Mouse (Mus musculus) megakaryocyte, embryonic 14.5 days (primary cell): ENCODE results near the gene Ugt2a1.

Source experiments
- FLI1 ChIP-seq: IDR thresholded peaks from 2 replicates; pipeline ENCODE4 v1.6.1; 2012; ENCODE audit warnings: low read length, inconsistent platforms, mixed read lengths
- GATA1 ChIP-seq: IDR thresholded peaks from 3 replicates; pipeline ENCODE4 v1.6.1; 2012; ENCODE audit warnings: mixed read lengths, low read length, inconsistent platforms, borderline replicate concordance

- TF ChIP-seq GATA1: no peak
- TF ChIP-seq FLI1: no peak
Observed at GRCm38 (mm10) chr5:87505776-87506458, 15.2 kb upstream of the Ugt2a1 start.
